Mouse (Mus musculus): ENCODE data around the gene Ninl. TPM values are rescaled to one million over a fixed set of nuclear protein-coding genes. Genes with fewer than 3 reads are reported as not detected.

Gene Ninl
- total RNA-seq, 1 experiment, result 22.4 TPM

GRCm38 (mm10) chr2:150978791-150979190, 60.4 kb downstream of the Ninl start:
- H3K9ac ChIP-seq (ENCODE audit: insufficient read depth, low read depth, low read length, poor library complexity, severe bottlenecking), result no peak overlapping the region
- in situ Hi-C loops (cut with MboI; ENCODE audit: low sequenced_read_pairs in 2 of 2, unreplicated experiment in 2 of 2), result no loop called here
- TF ChIP-seq HCFC1 (IDR thresholded peaks at IDR 0.05; ENCODE audit: borderline replicate concordance, insufficient read depth, low read length) (no peak), ZNF384 (IDR thresholded peaks at IDR 0.05; ENCODE audit: low read depth, low read length) (no peak)
- H3K4me3 ChIP-seq (ENCODE audit: insufficient read depth in 1 of 2, low read depth in 1 of 2, low read length in 2 of 2, poor library complexity in 1 of 2, severe bottlenecking in 1 of 2), result no peak overlapping the region
- H3K36me3 ChIP-seq (ENCODE audit: control insufficient read depth, insufficient read depth, low read length, poor library complexity, severe bottlenecking), result peaks cover 7% of the 10 kb centered on the region; the same call in 1 of the 2 replicates
- no peak for DNase-seq (ENCODE audit: low read depth, low spot score)
- no peak overlapping the region for H3K27ac ChIP-seq (ENCODE audit: insufficient read depth, low read depth, low read length, poor library complexity, severe bottlenecking)
- H3K4me1 ChIP-seq (ENCODE audit: control insufficient read depth in 2 of 2, insufficient read depth in 2 of 2, low read length in 2 of 2, poor library complexity in 1 of 2), result peaks cover 0 to 5% of the 10 kb centered on the region in 2 experiments; a peak in 1 of 4 replicates
- no peaks in the 10 kb centered on the region for H3K9me3 ChIP-seq (ENCODE audit: control insufficient read depth, insufficient read depth, low read depth, low read length)

GRCm38 (mm10) chr2:150977676-150978075, 61.5 kb downstream of the Ninl start:
- no peak for TF ChIP-seq CHD2 (IDR thresholded peaks at IDR 0.05; ENCODE audit: low read depth, low read length)
- Histone ChIP-seq H3K27ac (ENCODE audit: insufficient read depth, low read depth, low read length, poor library complexity, severe bottlenecking) (no peak overlapping the region), H3K9me3 (ENCODE audit: control insufficient read depth, insufficient read depth, low read depth, low read length) (no peaks in the 10 kb centered on the region), H3K4me3 (ENCODE audit: insufficient read depth in 1 of 2, low read depth in 1 of 2, low read length in 2 of 2, poor library complexity in 1 of 2, severe bottlenecking in 1 of 2) (no peak overlapping the region), H3K4me1 (ENCODE audit: control insufficient read depth in 2 of 2, insufficient read depth in 2 of 2, low read length in 2 of 2, poor library complexity in 1 of 2) (peaks cover under 1 to 9% of the 10 kb centered on the region in 2 experiments; a peak in 2 of 4 replicates), H3K9ac (ENCODE audit: insufficient read depth, low read depth, low read length, poor library complexity, severe bottlenecking) (no peak overlapping the region), H3K36me3 (ENCODE audit: control insufficient read depth, insufficient read depth, low read length, poor library complexity, severe bottlenecking) (peaks cover 7% of the 10 kb centered on the region; the same call in 1 of the 2 replicates)
- in situ Hi-C loops (cut with MboI; ENCODE audit: low sequenced_read_pairs in 2 of 2, unreplicated experiment in 2 of 2), result no loop called here
- no peak for DNase-seq (ENCODE audit: low read depth, low spot score)

- Histone ChIP-seq H3K9me3 (ENCODE audit: control insufficient read depth, insufficient read depth, low read depth, low read length) (no peaks in the 10 kb centered on the region), H3K36me3 (ENCODE audit: control insufficient read depth, insufficient read depth, low read length, poor library complexity, severe bottlenecking) (peaks cover 9% of the 10 kb centered on the region; the same call in 1 of the 2 replicates), H3K9ac (ENCODE audit: insufficient read depth, low read depth, low read length, poor library complexity, severe bottlenecking) (no peak overlapping the region), H3K4me1 (ENCODE audit: control insufficient read depth in 2 of 2, insufficient read depth in 2 of 2, low read length in 2 of 2, poor library complexity in 1 of 2) (peaks cover 3 to 16% of the 10 kb centered on the region in 2 experiments; a peak in 2 of 4 replicates), H3K27ac (ENCODE audit: insufficient read depth, low read depth, low read length, poor library complexity, severe bottlenecking) (no peak overlapping the region), H3K4me3 (ENCODE audit: insufficient read depth in 1 of 2, low read depth in 1 of 2, low read length in 2 of 2, poor library complexity in 1 of 2, severe bottlenecking in 1 of 2) (no peak overlapping the region)
- in situ Hi-C loops (cut with MboI; ENCODE audit: low sequenced_read_pairs in 2 of 2, unreplicated experiment in 2 of 2), result no loop called here
- DNase-seq (ENCODE audit: low read depth, low spot score), result no peak
- no peak for TF ChIP-seq ZC3H11A (IDR thresholded peaks at IDR 0.05; ENCODE audit: borderline replicate concordance, low read depth, low read length)
- no peak for TF ChIP-seq ZNF384 (IDR thresholded peaks at IDR 0.05; ENCODE audit: low read depth, low read length)
- no peak for TF ChIP-seq MAFK (IDR thresholded peaks at IDR 0.05; ENCODE audit: insufficient read depth, low read depth, low read length)
- no peak for TF ChIP-seq CHD2 (IDR thresholded peaks at IDR 0.05; ENCODE audit: low read depth, low read length)
- no peak for TF ChIP-seq HCFC1 (IDR thresholded peaks at IDR 0.05; ENCODE audit: borderline replicate concordance, insufficient read depth, low read length)
Measured at GRCm38 (mm10) chr2:150976871-150977270, 62.3 kb downstream of the Ninl start.

GRCm38 (mm10) chr2:150973401-150974115, 65.6 kb downstream of the Ninl start:
- Histone ChIP-seq H3K9ac (ENCODE audit: insufficient read depth, low read depth, low read length, poor library complexity, severe bottlenecking) (no peak overlapping the region), H3K9me3 (ENCODE audit: control insufficient read depth, insufficient read depth, low read depth, low read length) (no peaks in the 10 kb centered on the region), H3K4me1 (ENCODE audit: control insufficient read depth in 2 of 2, insufficient read depth in 2 of 2, low read length in 2 of 2, poor library complexity in 1 of 2) (peaks cover 3 to 16% of the 10 kb centered on the region in 2 experiments; a peak in 3 of 4 replicates), H3K27ac (ENCODE audit: insufficient read depth, low read depth, low read length, poor library complexity, severe bottlenecking) (no peak overlapping the region), H3K4me3 (ENCODE audit: insufficient read depth in 1 of 2, low read depth in 1 of 2, low read length in 2 of 2, poor library complexity in 1 of 2, severe bottlenecking in 1 of 2) (no peak overlapping the region), H3K36me3 (ENCODE audit: control insufficient read depth, insufficient read depth, low read length, poor library complexity, severe bottlenecking) (peaks cover 13% of the 10 kb centered on the region; the same call in 1 of the 2 replicates)
- in situ Hi-C loops (cut with MboI; ENCODE audit: low sequenced_read_pairs in 2 of 2, unreplicated experiment in 2 of 2), result no loop called here
- DNase-seq (ENCODE audit: low read depth, low spot score), result no peak
- TF ChIP-seq CHD2 (IDR thresholded peaks at IDR 0.05; ENCODE audit: low read depth, low read length) (no peak), HCFC1 (IDR thresholded peaks at IDR 0.05; ENCODE audit: borderline replicate concordance, insufficient read depth, low read length) (no peak), ZC3H11A (IDR thresholded peaks at IDR 0.05; ENCODE audit: borderline replicate concordance, low read depth, low read length) (no peak), ZNF384 (IDR thresholded peaks at IDR 0.05; ENCODE audit: low read depth, low read length) (no peak), MAFK (IDR thresholded peaks at IDR 0.05; ENCODE audit: insufficient read depth, low read depth, low read length) (no peak)

- in situ Hi-C loops (cut with MboI; ENCODE audit: low sequenced_read_pairs in 2 of 2, unreplicated experiment in 2 of 2), result no loop called here
- H3K27ac ChIP-seq (ENCODE audit: insufficient read depth, low read depth, low read length, poor library complexity, severe bottlenecking), result no peak overlapping the region
- peaks cover 3 to 16% of the 10 kb centered on the region in 2 experiments; a peak in 3 of 4 replicates for H3K4me1 ChIP-seq (ENCODE audit: control insufficient read depth in 2 of 2, insufficient read depth in 2 of 2, low read length in 2 of 2, poor library complexity in 1 of 2)
- DNase-seq (ENCODE audit: low read depth, low spot score), result no peak
- H3K9me3 ChIP-seq (ENCODE audit: control insufficient read depth, insufficient read depth, low read depth, low read length), result no peaks in the 10 kb centered on the region
- H3K36me3 ChIP-seq (ENCODE audit: control insufficient read depth, insufficient read depth, low read length, poor library complexity, severe bottlenecking), result peaks cover 13% of the 10 kb centered on the region; the same call in 1 of the 2 replicates
- H3K9ac ChIP-seq (ENCODE audit: insufficient read depth, low read depth, low read length, poor library complexity, severe bottlenecking), result no peak overlapping the region
- no peak overlapping the region for H3K4me3 ChIP-seq (ENCODE audit: insufficient read depth in 1 of 2, low read depth in 1 of 2, low read length in 2 of 2, poor library complexity in 1 of 2, severe bottlenecking in 1 of 2)
- TF ChIP-seq HCFC1 (IDR thresholded peaks at IDR 0.05; ENCODE audit: borderline replicate concordance, insufficient read depth, low read length) (no peak), ZNF384 (IDR thresholded peaks at IDR 0.05; ENCODE audit: low read depth, low read length) (no peak), MAFK (IDR thresholded peaks at IDR 0.05; ENCODE audit: insufficient read depth, low read depth, low read length) (no peak), CHD2 (IDR thresholded peaks at IDR 0.05; ENCODE audit: low read depth, low read length) (no peak), ZC3H11A (IDR thresholded peaks at IDR 0.05; ENCODE audit: borderline replicate concordance, low read depth, low read length) (no peak)
Measured at GRCm38 (mm10) chr2:150972681-150973080, 66.5 kb downstream of the Ninl start.

Measured in ES-E14 (cell line).